Mouse (Mus musculus) layer of hippocampus, adult 9-10 months (tissue): Measurements from ENCODE around the gene Rragc.

Source experiments
- DNase-seq: peaks from one replicate; pipeline ENCODE4 v3.0.0; 2022; ENCODE audit warnings: low spot score

Gene Rragc

GRCm38 (mm10) chr4:123952059-123952458 is 34.8 kb downstream of the Rragc start:
- no peak for DNase-seq

DNA sequence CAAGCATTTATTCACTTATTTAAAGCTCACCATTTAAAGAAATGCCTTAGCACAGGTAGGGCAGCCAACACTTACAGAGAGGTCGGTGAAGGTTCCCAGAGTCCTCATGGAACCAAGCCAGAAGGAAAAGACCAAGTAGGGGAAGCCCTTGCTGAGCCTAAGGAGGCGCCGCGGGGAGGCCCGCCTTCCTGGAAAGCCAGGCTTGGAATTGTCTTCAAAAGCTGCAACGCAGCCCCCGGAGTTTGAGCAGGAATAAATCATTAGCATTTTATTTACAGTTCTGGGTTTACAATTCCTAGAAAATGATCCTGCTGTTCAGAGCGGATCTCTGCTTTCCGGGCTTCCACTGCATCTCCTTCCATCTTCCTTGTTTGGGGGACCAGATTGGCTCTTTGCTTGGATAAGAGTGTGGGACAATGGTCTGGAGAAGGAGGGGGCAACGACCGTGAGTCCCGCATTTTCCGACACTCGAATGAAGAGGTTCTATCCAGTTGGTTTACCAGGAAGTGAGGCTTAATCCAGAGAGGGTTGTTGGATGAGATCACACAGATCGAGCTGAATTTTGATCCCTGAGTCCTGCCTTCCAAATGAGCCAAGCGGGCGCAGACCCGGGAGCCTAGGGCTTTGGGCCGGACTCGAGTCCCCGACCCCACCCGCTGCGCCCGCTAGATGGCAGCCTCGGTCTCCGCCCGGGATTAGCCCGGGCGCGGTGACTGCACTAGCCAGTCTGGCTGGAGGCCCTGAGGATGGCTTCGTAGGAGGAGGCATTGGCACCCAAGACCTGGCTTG is 39.7 kb downstream of the Rragc start:
- peak; percentile 24 for DNase-seq

- DNase-seq, result no peak
Measured at GRCm38 (mm10) chr4:123957492-123957808, 40.2 kb downstream of the Rragc start.

- no peak for DNase-seq
Measured at GRCm38 (mm10) chr4:123957891-123958290, 40.6 kb downstream of the Rragc start.

DNA sequence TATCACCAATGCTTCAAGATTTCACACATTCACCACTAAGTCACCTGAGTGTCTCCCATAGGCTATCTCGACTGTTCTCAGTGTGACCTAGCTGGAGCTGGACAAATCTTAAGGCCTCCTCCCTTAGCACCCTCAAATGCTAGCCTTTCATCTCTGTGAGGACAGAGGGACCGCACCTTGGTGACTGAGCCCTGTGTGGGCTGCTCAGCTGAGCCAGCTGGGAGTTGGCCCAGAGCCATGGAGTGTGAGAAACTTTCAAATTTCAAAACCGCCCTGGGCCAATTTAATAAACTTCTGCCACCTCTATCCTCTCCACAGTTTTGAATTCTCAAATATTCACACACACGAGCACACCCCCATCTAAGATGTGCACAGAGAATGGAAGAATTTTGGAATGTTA is 43.7 kb downstream of the Rragc start:
- DNase-seq, result no peak

DNA sequence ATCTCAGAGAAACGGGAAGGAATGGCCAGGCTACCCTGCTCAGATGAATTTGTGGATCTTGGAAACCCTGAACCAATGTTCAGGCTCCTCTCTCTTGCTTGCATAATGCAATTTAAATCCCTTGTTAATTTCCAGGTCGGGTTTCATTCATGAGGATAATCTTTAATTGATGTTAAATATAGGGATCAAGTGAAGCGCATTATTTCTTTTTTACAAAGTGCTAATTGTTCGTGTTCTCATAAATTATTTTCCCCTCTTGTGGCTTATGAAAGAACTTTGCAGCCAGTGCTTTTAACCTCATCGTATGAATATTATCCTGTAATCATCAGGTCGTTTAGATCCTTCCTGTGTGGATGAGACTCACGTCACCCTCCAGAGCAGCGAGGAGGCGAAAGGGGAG is 45.5 kb downstream of the Rragc start:
- no peak for DNase-seq

- no peak for DNase-seq
Measured at GRCm38 (mm10) chr4:123968663-123969321, 51.5 kb downstream of the Rragc start.

DNA sequence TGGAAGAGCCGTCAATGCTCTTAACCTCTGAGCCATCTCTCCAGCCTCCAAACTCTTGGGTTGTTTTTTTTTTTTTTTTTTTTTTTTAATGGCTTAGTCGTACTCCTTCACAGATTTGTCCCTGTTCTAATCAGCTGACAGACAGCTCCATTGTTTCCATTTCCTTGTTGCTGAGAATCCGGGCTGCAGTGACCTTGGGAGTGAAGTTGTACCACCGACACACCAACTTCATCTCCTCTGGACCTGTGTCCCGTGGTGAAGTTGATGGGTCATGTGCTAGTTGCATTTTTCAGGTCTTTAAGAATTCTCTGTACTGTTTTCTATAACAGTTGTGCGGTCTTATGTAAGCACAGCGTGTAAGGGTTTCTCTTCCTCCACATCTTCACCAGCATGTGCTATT is 52.2 kb downstream of the Rragc start:
- DNase-seq, result no peak

DNA sequence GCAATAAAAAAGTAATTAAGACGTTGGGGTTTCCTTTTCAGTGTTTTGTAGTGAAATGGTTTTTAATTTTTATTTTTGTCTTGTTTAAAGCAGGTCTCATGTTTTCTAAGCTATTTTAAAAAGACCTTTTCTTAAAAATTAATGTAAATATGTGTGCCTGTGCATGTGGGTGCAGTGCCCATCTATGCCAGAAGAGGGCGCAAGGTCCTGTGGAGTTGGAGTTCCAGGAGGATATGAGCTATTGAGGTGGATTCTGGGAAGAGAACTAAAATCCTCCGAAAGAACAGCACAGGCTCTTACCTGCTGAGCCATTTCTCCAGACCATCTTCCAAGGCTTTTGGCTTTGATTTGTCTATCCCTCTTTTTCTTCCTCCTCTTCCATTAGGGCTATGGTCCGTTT is 53.8 kb downstream of the Rragc start:
- no peak for DNase-seq

- DNase-seq, result no peak
Measured at GRCm38 (mm10) chr4:123972423-123973049, 55.3 kb downstream of the Rragc start.

- no peak for DNase-seq
Measured at GRCm38 (mm10) chr4:123982105-123982504, 64.9 kb downstream of the Rragc start.
